Mouse (Mus musculus): ENCODE measurements around the gene Krtap9-1.
"Not testable (repeated sequence)": the region's sequence is repeated elsewhere in the genome, so short reads cannot be mapped to it uniquely, and the experiment has no call there.

The Krtap9-1 gene

DNA sequence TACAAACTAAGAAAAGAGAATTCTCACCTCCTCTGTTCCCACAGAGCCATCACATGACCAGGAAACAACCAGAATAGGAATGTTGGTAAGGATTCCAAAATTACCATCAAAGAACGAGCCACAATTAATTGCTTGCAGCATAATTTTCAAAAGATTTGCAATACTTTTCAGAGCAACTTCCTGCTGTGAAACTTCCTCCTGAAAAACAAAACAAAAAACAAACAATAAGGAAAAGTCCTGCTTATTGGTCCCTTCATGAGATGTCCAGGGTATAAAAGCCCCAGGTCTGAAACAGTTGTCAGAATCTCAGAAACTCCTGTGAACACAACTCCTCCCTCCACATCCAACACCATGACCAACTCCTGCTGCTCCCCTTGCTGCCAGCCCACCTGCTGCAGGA, at the start of gene Krtap9-1:
Gene Krtap9-1, plus strand, starts transcription at position 301 of the 400 bp plus-strand sequence.
- not testable (repeated sequence) for DNase-seq (ENCODE audit: low spot score in 2 of 2)

DNA sequence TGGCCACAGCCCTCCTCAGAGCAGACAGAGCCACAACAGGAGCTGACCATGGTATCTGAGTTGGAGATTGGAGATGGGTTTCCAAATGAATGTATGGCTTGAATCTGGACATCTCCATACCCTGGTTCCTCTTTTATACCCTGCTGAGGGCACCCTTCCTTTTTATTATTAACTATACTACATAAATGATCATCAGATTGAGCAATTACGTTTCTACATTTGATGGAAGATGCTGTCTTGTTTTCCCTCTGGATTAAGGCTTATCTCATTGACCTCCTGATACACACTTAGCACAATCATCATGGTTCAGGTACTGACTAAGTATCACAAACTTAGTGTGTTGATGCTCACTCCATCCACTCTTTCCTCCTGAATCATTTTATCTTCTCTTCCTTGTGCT, 35.2 kb upstream of the Krtap9-1 start, which contains the start of gene 2300003K06Rik:
Gene 2300003K06Rik, minus strand, starts transcription at position 101 of the 400 bp plus-strand sequence.
- no peak for DNase-seq (ENCODE audit: low spot score in 2 of 2)

DNA sequence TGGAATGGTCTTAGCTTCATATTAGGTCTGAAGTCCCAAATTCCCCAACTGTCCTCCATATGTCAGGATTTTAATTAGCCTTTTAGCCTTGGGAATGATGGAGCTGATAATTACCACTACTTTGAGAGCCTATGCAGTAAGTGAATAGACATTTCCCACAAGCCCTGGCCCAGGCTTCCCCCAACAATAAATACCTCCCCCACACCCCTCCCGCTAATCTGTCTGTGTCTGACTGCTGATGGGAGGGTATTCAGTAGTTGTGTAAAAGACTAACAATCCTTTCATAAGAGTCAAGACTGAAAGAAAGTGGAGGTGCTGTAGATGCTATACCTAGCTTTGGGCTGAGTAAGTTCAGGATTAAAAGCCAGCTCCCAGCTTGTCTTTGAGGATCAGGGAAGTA, 31.0 kb upstream of the Krtap9-1 start:
- no peak for DNase-seq (ENCODE audit: low spot score in 2 of 2)

DNA sequence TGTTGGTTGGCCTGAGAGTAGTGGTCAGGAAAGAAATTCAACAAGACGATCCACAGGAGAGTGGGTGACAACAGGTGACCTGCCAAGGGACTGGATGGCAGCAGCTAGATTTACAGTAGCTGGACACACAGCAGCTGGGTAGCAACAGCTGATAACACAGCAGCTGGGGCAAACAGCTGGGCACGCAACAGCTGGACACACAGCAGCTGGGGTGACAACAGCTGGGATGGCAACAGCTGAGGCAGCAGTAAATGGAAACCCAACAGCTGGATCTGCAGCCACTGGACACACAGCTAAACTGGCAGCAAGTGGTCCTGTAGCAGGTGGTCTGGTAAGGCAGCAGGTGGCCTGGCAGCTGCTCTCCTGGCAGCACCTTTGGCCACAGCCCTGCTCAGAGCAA, 26.4 kb upstream of the Krtap9-1 start:
- DNase-seq (ENCODE audit: low spot score in 2 of 2), result no peak

DNA sequence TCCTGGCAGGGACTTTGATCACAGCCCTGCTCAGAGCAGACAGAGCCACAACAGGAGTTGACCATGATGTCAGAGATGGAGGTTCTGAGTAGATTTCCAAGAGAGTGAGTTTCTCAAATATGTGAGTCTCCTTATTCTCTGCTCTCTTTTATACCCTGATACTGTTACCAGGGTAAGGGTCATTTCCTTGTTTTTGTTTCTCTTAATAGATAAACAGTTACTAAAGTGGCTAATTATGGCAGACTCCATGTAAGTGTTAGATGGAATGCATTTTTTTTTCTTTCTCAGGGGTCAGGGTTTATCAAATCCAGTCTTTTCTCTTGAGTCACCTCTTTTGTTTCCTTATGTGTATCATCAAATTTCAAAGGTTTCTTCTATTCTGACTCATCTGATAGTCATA, 21.7 kb upstream of the Krtap9-1 start, which contains the start of gene Krtap4-16:
Gene Krtap4-16, minus strand, starts transcription at position 101 of the 400 bp plus-strand sequence.
- DNase-seq (ENCODE audit: low spot score in 2 of 2), result no peak

DNA sequence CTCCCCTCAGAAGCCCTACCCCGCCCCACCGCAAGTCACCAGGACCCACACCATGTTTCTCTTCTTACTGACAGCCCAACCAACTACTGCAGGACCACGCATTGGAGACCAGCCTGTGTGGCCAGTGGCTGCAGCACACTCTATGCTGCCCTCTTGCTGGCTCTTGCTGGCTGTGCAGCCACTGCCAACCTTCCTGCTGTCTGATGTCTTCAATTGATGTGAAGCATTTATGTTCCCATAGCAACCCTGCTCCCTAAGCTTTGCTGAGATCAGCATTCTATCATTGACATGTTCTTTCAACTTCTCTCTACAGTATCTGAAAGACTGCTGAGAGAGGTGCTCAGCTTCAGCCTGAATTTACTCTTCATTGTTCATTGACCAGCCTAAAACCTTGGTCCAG, 19.1 kb upstream of the Krtap9-1 start:
- no peak for DNase-seq (ENCODE audit: low spot score in 2 of 2)

DNA sequence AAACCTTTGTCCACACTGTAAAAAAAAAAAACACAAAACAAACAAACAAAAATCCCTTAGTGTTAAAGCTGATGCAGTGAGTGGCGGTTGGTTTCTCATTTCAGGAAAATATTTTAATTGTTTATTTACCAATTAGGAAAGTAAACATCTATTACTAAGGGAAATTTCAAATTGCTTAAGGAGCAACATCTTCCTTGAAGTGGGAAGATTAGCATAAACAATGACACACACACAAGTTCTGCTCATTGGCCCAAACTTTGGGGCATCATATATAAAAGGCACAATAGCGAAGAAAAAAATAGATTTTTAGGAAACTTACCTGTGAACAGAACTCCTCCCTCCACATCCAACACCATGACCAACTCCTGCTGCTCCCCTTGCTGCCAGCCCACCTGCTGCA, 15.6 kb upstream of the Krtap9-1 start, which contains the start of gene Gm11568:
Gene Gm11568, plus strand, starts transcription at position 301 of the 400 bp plus-strand sequence.
- DNase-seq (ENCODE audit: low spot score in 2 of 2), result no peak

DNA sequence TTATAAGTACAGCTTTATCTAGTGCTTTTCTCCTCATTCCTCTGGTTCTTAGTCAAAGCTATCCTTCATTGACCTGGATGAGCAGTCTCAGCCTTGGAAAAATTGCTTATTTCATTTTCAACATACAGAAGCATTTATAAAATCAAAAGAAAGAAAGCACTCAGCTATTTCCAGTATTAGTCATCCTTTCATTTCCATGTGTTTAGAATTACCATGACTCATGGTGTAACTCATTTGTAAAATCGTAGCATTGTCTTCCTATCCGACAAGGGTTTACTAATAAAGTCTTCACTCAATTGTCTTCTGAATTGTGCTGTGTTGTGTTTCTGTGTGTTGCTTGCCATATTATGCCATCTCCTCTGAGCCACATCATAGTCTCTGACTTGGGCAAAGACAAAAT, 14.4 kb upstream of the Krtap9-1 start:
- DNase-seq (ENCODE audit: low spot score in 2 of 2), result no peak

DNA sequence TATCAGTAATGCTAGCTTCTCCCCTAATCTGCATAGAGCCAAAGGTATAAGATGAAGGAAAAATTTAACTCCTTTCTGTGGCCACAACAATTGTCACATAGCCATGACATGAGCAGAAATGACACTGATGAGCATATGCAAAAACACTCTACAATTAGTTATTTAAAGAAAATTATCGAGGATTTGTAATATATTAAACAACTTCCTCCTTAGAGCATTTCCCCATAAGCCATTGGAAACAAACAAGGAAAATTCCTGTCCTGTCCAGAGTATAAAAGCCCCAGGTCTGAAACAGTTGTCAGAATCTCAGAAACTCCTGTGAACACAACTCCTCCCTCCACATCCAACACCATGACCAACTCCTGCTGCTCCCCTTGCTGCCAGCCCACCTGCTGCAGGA, 9.0 kb upstream of the Krtap9-1 start, which contains the start of gene Gm11559:
Gene Gm11559, plus strand, starts transcription at position 301 of the 400 bp plus-strand sequence.
- not testable (repeated sequence) for DNase-seq (ENCODE audit: low spot score in 2 of 2)

DNA sequence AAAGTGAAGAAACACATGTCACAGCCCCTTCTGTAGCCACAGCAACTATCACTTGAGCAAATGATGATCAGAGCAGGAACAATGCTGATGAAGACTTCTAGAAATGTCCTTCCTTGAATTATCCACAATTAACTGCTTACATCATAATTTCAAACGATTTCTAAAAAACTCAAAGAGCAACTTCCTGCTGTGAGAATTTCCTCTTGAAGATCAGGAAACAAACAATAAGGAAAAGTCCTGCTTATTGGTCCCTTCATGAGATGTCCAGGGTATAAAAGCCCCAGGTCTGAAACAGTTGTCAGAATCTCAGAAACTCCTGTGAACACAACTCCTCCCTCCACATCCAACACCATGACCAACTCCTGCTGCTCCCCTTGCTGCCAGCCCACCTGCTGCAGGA, 5.7 kb downstream of the Krtap9-1 start, which contains the start of gene Gm11567:
Gene Gm11567, plus strand, starts transcription at position 301 of the 400 bp plus-strand sequence.
- not testable (repeated sequence) for DNase-seq (ENCODE audit: low spot score in 2 of 2)

DNA sequence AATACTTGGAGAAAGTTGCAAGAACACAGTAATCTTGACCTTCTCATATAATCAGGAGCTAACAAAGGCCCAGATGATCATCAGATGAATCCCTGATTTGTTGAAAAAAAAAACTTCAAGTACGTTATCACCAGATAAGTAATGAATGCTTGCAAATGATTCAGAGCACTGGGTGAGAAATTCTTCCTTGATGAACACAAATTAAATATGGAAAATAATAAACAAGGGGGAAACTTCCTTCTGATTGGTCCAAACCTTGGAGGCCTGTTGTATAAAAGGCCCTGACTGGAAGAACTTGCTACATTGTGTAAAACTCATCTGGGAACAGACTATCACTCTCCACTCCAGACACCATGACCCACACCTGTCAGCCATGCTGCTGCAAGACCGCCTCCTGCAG, 34.4 kb downstream of the Krtap9-1 start, which contains the start of gene Krtap31-1:
Gene Krtap31-1, plus strand, starts transcription at position 301 of the 400 bp plus-strand sequence.
- DNase-seq (ENCODE audit: low spot score in 2 of 2), result no peak

DNA sequence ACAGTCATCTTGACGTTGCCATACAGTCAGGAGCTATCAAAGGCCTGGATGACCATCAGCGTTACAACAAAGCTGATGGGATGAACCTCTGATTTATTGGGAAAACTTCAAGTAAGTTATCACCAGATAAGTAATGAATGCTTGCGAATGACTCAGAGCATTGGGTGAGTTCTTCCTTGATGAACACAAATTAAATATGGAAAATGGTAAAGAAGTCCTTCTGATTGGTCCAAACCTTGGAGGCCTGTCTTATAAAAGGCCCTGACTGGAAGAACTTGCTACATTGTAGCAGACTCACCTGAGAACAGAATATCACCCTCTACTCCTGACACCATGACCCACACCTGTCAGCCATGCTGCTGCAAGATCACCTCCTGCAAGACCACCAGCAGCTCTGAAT, 41.3 kb downstream of the Krtap9-1 start, which contains the start of gene Gm11565:
Gene Gm11565, plus strand, starts transcription at position 301 of the 400 bp plus-strand sequence.
- DNase-seq (ENCODE audit: low spot score in 2 of 2), result no peak

All from urinary bladder, postnatal 36 days (tissue).